Mouse (Mus musculus) left cerebral cortex, adult 2 months (tissue): ENCODE data around the gene Cntnap2. TPM values are rescaled to one million over a fixed set of nuclear protein-coding genes. Genes with fewer than 3 reads are reported as not detected.
"Not testable (repeated sequence)": the region's sequence is repeated elsewhere in the genome, so short reads cannot be mapped to it uniquely, and the experiment has no call there.

ENCODE experiments used
- DNase-seq, 2 experiments: peaks; one replicate each; pipeline ENCODE4 v3.0.0; 2021 to 2022; ENCODE audit warnings: low spot score in 2 of 2, mixed read lengths in 1 of 2; ENCODE audit errors: extremely low spot score in 1 of 2
- H3K27ac ChIP-seq: fragments of 200-600 bp; 2 replicates; pipeline ENCODE4 v1.8.1; 2022
- H3K4me3 ChIP-seq: fragments of 200-600 bp; 2 replicates; pipeline ENCODE4 v1.8.1; 2022
- CTCF ChIP-seq: fragments of 200-600 bp; IDR thresholded peaks from 2 replicates; pipeline ENCODE4 v1.8.1; 2022; ENCODE audit warnings: antibody characterized with exemption, mild to moderate bottlenecking, moderate library complexity
- intact Hi-C: fragments of 180-260 bp; cut with DNase I; formaldehyde crosslinking; loops from one replicate; pipeline ENCODE4 v1.15.1; 2025
- total RNA-seq, 2 experiments: library from RNA; stranded (reverse); gene quantifications; 2 replicates each; pipeline ENCODE4 v1.2.3; 2021

Cntnap2 gene
- total RNA-seq, 2 experiments from 2014 or later = 116 to 119 TPM

GRCm38 (mm10) chr6:47182252-47182651 lies 2123.1 kb downstream of the Cntnap2 start:
- no peak overlapping the region for H3K4me3 ChIP-seq
- intact Hi-C loops = no loop called here
- no peak overlapping the region for H3K27ac ChIP-seq
- TF ChIP-seq CTCF = no peak
- DNase-seq = no peak

DNA sequence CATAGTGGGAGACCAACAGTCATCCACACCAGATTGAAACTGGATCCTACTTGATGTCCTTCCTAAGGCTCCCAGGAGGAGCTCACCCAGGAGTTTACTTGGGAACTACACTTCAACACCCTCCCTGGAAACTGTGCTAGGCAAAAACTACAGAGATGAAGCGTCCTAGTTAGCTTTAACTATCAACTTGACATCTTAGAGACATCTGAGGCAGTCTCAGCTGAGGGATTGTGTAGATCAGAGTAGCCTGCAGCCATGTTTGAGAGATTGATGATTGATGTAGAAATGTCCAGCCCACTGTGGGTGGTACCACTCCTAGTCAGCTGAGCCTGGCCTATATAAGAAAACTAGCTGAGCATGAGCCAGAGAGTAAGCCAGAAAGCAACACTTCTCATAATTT lies 2123.6 kb downstream of the Cntnap2 start:
- no peak for TF ChIP-seq CTCF
- no peak overlapping the region for H3K27ac ChIP-seq
- no peak for DNase-seq
- H3K4me3 ChIP-seq = no peak overlapping the region
- intact Hi-C loops = no loop called here

GRCm38 (mm10) chr6:47183850-47184249 lies 2124.7 kb downstream of the Cntnap2 start:
- DNase-seq, intact Hi-C loops, H3K27ac ChIP-seq, H3K4me3 ChIP-seq: not testable (repeated sequence)
- peak; percentile 1; the same call in 1 of the 2 replicates for TF ChIP-seq CTCF

GRCm38 (mm10) chr6:47188193-47188592 lies 2129.0 kb downstream of the Cntnap2 start:
- TF ChIP-seq CTCF = peak; percentile 66
- intact Hi-C loops = no loop called here
- no peak overlapping the region for H3K4me3 ChIP-seq
- no peak overlapping the region for H3K27ac ChIP-seq
- DNase-seq = peak; percentile 28 to 45

DNA sequence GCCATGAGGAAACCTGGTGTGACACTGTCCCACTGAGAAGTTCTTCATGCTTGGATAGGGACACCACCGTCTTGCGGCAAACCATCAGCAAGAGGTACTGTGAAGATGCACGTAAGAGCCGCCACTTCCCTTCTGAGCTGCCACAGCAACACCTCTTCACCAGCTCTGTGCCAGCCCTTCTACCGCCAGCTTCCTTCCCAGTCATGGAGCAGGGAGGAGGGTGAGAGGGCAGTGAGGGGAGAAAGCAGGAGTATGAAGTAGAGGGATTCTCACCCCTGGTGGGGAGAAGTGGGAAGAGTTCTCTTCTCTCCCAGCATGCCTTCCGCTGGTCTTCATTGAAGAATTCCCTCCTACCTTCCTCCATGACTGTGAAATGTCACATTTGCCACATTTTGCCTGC lies 2129.4 kb downstream of the Cntnap2 start:
- DNase-seq, H3K27ac ChIP-seq, intact Hi-C loops, H3K4me3 ChIP-seq: not testable (repeated sequence)

DNA sequence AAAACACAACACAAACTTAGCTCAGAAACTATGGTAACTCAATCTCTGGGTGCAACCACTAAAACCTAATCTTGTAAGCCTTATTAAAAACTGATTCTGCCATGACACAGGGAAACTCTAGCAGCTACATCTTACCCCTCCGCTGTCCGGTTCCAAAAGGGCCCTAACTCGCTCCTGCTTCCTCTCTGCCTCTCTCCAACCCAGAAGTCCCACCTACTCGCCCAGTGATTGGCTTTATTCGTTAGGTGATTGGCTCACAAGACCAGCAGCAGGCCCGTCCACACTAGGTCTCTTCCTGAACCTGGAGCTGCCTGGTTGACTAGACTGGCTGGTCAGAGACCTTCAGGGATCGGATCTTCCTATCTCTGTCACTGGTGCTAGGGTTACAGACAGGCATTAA lies 2131.1 kb downstream of the Cntnap2 start:
- DNase-seq = no peak
- intact Hi-C loops = loop anchor here (5.0 kb wide), 1 partner anchor 112 kb away; no protein-coding TSS in a partner anchor
- no peak overlapping the region for H3K27ac ChIP-seq
- TF ChIP-seq CTCF = no peak
- H3K4me3 ChIP-seq = no peak overlapping the region

GRCm38 (mm10) chr6:47191277-47191800 lies 2132.2 kb downstream of the Cntnap2 start:
- intact Hi-C loops = loop anchor here (5.0 kb wide), 1 partner anchor 111 kb away; no protein-coding TSS in a partner anchor
- DNase-seq = peak; percentile 45 to 49
- Histone ChIP-seq H3K4me3 (no peak overlapping the region), H3K27ac (no peak overlapping the region)
- peak; percentile 81 for TF ChIP-seq CTCF

- DNase-seq = no peak
- no peak overlapping the region for H3K4me3 ChIP-seq
- TF ChIP-seq CTCF = no peak
- intact Hi-C loops = loop anchor here (5.0 kb wide), 1 partner anchor 110 kb away; no protein-coding TSS in a partner anchor
- H3K27ac ChIP-seq = no peak overlapping the region
Measured at GRCm38 (mm10) chr6:47191940-47192339, 2132.8 kb downstream of the Cntnap2 start.

- Histone ChIP-seq H3K27ac (no peak overlapping the region), H3K4me3 (no peak overlapping the region)
- intact Hi-C loops = loop anchor here (5.0 kb wide), 1 partner anchor 110 kb away; no protein-coding TSS in a partner anchor
- no peak for TF ChIP-seq CTCF
- no peak for DNase-seq
Measured at GRCm38 (mm10) chr6:47192478-47192877, 2133.3 kb downstream of the Cntnap2 start.

- no peak overlapping the region for H3K27ac ChIP-seq
- H3K4me3 ChIP-seq = no peak overlapping the region
- no peak for DNase-seq
- intact Hi-C loops = loop anchor here (5.0 kb wide), 1 partner anchor 50 kb away; no protein-coding TSS in a partner anchor
- TF ChIP-seq CTCF = no peak
Measured at GRCm38 (mm10) chr6:47197570-47197969, 2138.4 kb downstream of the Cntnap2 start.

- intact Hi-C loops = no loop called here
- no peak for DNase-seq
- H3K4me3 ChIP-seq = no peak overlapping the region
- TF ChIP-seq CTCF = no peak
- H3K27ac ChIP-seq = no peak overlapping the region
Measured at GRCm38 (mm10) chr6:47200671-47201070, 2141.5 kb downstream of the Cntnap2 start.

DNA sequence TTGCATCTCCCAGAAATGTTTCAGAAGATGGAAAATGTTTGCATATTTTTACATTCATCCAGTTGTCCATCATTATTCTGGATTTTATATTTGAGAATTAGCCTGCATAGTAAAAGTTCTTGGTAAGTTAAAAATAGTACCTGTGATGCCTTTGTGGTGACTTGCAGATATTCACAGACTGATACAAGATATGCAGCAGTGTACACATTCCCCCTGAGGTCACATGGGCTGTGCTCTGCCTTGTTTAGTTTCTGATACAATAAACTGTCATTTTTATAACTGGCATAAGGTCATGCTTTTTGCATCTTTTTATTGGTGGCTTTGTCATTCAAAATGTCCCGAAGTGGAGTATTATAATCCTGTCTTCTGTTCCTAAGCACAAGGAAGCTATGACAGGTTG lies 2148.9 kb downstream of the Cntnap2 start:
- TF ChIP-seq CTCF = no peak
- no peak overlapping the region for H3K27ac ChIP-seq
- DNase-seq = no peak
- no peak overlapping the region for H3K4me3 ChIP-seq
- intact Hi-C loops = no loop called here

DNA sequence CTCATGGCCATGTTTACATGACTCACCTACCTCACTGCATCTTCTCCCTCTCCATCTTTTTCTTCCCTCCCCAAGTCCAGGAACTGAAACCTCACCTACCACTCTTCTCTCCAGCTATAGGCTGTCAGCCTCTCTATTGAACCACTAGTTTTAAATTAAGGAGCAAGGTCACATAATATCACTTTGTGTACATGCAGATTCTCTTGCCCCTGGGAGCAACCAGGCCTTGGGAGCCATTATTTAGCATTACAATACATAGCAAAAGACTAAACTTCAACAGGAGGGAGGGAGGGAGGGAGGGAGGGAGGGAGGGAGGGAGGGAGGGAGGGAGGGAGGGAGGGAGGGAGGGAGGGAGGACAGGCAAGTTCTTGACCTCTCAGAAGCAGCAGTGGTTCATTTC lies 2155.6 kb downstream of the Cntnap2 start:
- no peak for DNase-seq

DNA sequence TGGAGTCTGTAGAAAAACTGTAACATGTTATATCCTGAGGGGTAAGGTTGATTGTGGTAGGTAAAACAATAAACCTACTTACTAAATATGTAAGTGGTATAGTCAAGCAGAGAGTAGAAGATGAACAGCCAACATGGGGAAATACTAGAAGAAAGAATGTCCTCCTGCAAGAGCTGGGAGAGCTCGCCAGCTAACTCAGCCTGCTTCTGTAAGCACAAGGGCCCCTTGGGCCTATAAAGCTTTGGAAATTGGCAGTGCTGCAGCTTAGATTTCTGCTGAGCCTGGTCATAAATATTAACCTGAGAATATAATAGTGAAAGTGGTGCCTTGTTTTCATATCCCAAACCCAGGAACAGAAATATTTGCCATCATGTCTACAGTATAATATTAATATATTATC lies 2164.4 kb downstream of the Cntnap2 start:
- intact Hi-C loops, H3K4me3 ChIP-seq, H3K27ac ChIP-seq, DNase-seq: not testable (repeated sequence)

More for the DNA sequence above, 2155.6 kb downstream of the Cntnap2 start:
- no peak overlapping the region for H3K27ac ChIP-seq
- intact Hi-C loops = no loop called here
- no peak overlapping the region for H3K4me3 ChIP-seq
- TF ChIP-seq CTCF = no peak

DNA sequence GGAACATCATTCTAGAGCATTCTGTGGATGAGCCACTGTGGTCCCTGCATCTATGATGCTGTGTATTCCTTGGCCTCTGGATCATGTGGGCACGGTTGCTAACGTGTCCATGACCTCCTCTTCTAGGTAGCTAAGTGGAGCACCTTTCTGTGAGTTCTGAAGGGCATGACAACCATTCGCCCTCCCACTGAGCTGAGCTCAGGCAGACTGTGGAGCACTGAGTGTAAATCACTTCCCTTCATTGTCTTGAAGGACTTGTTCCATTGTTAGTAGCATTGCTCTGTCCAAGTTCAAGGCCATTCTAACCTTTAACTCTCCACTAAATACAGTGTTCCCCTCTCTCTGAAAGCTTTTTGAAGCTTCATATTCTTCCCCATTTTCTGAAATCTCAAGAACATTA lies 2166.2 kb downstream of the Cntnap2 start:
- intact Hi-C loops, H3K4me3 ChIP-seq, DNase-seq, H3K27ac ChIP-seq: not testable (repeated sequence)
